Mouse (Mus musculus) B cell, adult 62 days (primary cell): ENCODE results near the gene Enpp3. TPM values are rescaled to one million over a fixed set of nuclear protein-coding genes. Genes with fewer than 3 reads are reported as not detected.

Experiments used
- total RNA-seq: library from RNA; stranded (reverse); gene quantifications from 4 replicates; pipeline ENCODE4 v1.2.4, GENCODE M21; 2023

The Enpp3 gene
- not detected in 4 replicates for total RNA-seq

GRCm38 (mm10) chr10:24842676-24843075 lies at the start of gene Enpp3:
Enpp3 (minus strand) TSS chr10:24842823.

GRCm38 (mm10) chr10:24869760-24870290 lies 27.2 kb upstream of the Enpp3 start, which contains the start of gene Med23:
Med23 (plus strand) TSS chr10:24869986.

Other genes starting within 250 kb of the Enpp3 start
- gene Ccn2, start 247.4 kb downstream of the Enpp3 start, total RNA-seq: not detected in 4 replicates
- 24.9 to 29.8 TPM (median 28.6 TPM) in 4 replicates for gene Enpp1, start 130.7 kb downstream of the Enpp3 start, total RNA-seq
- 39.0 to 43.8 TPM (median 42.2 TPM) in 4 replicates for gene Med23, start 27.2 kb upstream of the Enpp3 start, total RNA-seq
- gene Arg1, start 84.7 kb upstream of the Enpp3 start, total RNA-seq: not detected in 4 replicates